Mouse (Mus musculus) thymus, postnatal 36 days (tissue): ENCODE measurements around the gene Slc5a3.

Experiments
- DNase-seq, 2 experiments: peaks; one replicate each; pipeline ENCODE4 v3.0.0; 2022; ENCODE audit warnings: mixed read lengths in 2 of 2

Gene Slc5a3

DNA sequence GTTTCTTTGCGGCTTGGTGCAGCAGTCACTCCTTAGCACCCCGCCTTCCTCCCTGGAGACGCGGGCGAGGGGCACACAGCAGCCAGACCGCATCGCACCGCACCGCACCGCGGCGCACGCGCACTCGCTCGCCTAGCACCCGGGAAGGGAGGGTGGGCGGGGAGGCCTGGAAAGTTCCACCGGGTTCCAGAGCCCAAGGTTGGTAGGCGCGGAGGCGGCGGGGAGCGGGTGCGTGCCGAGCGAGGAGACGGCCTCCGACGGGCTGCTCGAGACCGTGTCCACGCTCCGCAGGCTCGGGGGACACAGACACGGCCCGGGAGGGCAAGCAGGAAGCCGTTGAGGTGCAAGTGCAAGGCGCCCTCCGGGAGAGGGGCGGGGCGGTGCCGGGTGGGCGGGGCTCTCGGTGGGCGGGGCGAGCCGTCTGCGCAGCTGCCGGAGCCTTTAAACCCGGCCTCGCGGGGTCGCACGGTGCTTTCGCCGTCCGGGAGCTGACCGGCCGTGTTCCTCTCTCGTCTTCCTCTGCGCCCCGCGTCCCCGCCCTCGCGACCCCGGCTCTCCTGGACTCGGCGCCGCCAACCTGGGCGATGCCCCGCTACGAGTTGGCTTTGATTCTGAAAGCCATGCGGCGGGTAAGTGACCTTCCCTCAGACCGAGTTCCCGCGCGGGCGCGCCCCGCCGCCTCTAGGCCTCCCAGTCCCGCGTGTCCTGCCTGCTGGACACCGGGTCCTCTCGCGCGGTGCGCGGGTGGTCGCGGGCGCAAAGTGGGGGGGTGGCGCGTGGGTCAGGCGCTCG is at the start of gene Slc5a3, which contains the start of the genes Mrps6 and Gm49711:
TSS of gene Slc5a3 (plus strand) at position 471 of the 792 bp plus-strand sequence.
TSS of gene Mrps6 (plus strand) at position 419 of the 792 bp plus-strand sequence.
TSS of gene Gm49711 (plus strand) at position 465 of the 792 bp plus-strand sequence.
- DNase-seq: peak; percentile 87 to 91

- no peak for DNase-seq
Measured at GRCm38 (mm10) chr16:92009586-92009985, 48.5 kb upstream of the Slc5a3 start.

- DNase-seq: no peak
Measured at GRCm38 (mm10) chr16:92016792-92017191, 41.3 kb upstream of the Slc5a3 start.

- DNase-seq: peak; percentile 69 to 70
Measured at GRCm38 (mm10) chr16:92019141-92020118, 38.7 kb upstream of the Slc5a3 start.

- DNase-seq: peak in 1 of 2 experiments; percentile 15
Measured at GRCm38 (mm10) chr16:92021656-92022400, 36.3 kb upstream of the Slc5a3 start.

DNA sequence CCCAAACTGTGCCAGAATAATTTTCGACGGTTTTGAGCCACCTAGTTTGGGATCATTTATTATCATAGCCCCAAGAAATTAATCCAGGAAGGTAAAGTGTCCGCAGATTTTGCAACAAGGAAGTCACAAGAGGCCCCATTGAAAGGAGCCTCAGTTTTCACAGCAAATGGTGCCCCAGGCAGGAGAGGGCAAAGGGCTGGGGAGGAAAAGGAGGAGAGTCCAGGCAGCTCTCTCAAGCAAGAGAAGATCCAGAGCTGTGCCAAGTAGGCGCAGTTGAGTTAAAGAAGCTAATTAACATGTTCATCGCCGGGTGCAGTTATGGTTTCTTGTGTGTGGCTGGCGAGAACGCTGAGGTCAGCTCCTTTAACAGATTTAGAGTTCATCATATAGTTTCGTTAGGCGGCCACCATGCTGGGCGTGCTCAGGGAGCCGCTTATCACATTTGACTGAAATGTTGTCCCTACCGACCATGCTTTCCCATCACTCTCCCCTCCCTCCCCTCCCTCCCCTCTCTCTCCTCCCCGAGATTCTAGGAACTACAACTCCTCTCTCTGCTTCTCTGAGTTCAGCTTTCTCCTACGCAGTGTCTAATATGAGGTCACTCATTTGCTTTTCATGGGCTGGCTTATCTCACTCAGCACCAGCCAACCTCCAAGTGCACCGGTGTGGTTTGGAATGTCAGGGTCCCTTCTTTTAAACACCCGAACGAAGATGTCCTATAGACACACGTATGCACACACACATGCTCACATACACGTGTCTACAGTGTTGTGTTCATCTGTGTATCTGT is 35.4 kb upstream of the Slc5a3 start:
- DNase-seq: no peak

- no peak for DNase-seq
Measured at GRCm38 (mm10) chr16:92033286-92033685, 24.8 kb upstream of the Slc5a3 start.

GRCm38 (mm10) chr16:92034676-92035075 is 23.4 kb upstream of the Slc5a3 start:
- DNase-seq: no peak

GRCm38 (mm10) chr16:92036701-92037100 is 21.4 kb upstream of the Slc5a3 start:
- DNase-seq: no peak

DNA sequence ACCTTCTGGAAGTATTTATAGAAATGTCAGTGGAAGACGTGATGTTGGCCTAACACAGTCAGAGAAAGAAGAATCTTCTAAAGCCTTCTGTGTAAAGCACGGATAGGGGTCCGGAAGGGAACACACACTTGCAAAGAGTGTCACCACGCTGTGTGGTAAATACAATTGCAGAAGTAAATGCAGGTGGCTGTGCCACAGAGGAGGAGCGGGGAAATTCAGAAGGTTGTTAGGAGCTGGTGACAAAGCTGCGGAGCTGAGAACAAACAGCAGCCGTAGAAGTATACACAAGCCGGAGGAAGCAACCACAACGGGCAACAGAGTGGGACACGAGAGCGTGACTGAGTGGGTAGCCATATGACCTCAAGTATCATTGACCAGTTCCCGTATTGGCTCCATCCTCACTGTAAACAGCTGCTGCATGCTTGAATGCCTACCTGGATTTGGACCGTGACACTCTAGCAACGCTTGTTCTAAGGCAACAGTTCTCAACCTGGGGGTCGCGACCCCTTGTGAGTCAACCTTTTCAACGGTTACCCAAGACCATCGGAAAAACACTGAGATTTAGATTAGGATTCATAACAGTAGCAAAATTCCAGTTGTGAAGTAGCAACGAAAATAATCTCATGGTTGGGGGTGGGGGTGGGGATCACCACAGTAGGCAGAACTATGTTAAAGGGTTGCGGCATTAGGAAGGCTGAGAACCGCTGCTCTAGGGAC is 20.1 kb upstream of the Slc5a3 start:
- peak; percentile 47 to 64 for DNase-seq

- DNase-seq: no peak
Measured at GRCm38 (mm10) chr16:92039421-92039820, 18.7 kb upstream of the Slc5a3 start.

DNA sequence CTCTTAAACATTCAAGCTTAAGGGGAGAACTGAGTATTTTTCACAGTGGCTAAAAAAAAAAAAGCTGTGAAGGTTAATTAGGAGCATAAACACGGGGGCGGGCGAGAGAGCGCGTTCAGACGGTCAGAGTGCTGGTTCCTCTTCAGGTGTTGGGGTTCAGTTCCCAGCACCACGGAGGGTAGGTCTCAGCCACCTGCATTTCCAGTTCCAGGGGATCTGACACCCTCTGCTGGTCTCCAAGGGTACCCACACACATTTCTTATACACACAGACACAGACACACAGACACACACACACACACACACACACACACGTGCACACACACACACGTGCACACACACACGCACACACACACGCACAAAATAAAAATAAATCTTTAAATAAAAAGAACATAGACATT is 18.2 kb upstream of the Slc5a3 start:
- no peak for DNase-seq

DNA sequence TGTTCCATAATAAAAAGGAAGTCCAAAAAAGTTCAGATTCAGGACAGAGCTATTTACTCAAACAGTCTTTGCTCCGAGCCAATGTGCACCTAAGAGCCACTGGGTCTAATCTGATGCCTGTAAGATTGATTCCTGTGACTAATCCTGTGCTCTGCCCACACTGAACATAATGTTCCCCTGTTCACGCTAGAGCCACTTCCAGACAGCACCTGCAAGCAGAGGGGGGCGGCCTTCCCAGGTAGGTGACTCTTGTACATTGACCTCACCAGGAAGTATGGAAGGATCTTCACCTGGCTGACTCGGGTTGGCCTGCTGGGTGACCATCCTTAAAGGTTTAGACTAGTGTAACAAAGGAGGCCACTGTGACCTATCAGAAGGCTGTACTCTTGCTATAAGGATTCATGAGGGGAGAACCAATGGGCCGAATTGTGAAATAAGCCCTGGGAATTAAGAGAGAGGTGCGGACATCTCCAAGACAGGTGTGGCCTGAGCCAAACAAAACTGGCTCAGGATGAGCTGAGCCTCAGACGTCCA is 6.3 kb upstream of the Slc5a3 start:
- no peak for DNase-seq

- no peak for DNase-seq
Measured at GRCm38 (mm10) chr16:92052569-92052968, 5.6 kb upstream of the Slc5a3 start.

- no peak for DNase-seq
Measured at GRCm38 (mm10) chr16:92056711-92057110, 1.4 kb upstream of the Slc5a3 start.

- DNase-seq: no peak
Measured at GRCm38 (mm10) chr16:92057456-92057851, 668 bp upstream of the Slc5a3 start.

- peak in 1 of 2 experiments; percentile 36 for DNase-seq
Measured at GRCm38 (mm10) chr16:92058644-92059620, 810 bp downstream of the Slc5a3 start.

- no peak for DNase-seq
Measured at GRCm38 (mm10) chr16:92060213-92060612, 2.1 kb downstream of the Slc5a3 start.

GRCm38 (mm10) chr16:92061586-92061985 is 3.5 kb downstream of the Slc5a3 start:
- DNase-seq: no peak
